Mouse (Mus musculus) kidney, postnatal 4 days (tissue): ENCODE results near the gene Lonp2.
A peak's percentile ranks its signal among the peaks of the same experiment; 100 is the strongest.

ENCODE experiments used
- DNase-seq, 2 experiments: peaks; one replicate each; pipeline ENCODE4 v3.0.0; 2021; ENCODE audit warnings: mixed read lengths in 2 of 2

Lonp2 gene

GRCm38 (mm10) chr8:86623911-86624731 is at the start of gene Lonp2:
Gene Lonp2, plus strand, starts transcription at chr8:86624043.
- peak; percentile 99 for DNase-seq

GRCm38 (mm10) chr8:86577547-86577946 is 46.3 kb upstream of the Lonp2 start:
- peak in 1 of 2 experiments; percentile 14 for DNase-seq

GRCm38 (mm10) chr8:86578076-86578475 is 45.8 kb upstream of the Lonp2 start:
- peak; percentile 55 to 70 for DNase-seq

GRCm38 (mm10) chr8:86578693-86579092 is 45.1 kb upstream of the Lonp2 start:
- DNase-seq, result peak in 1 of 2 experiments; percentile 14

- DNase-seq, result no peak
These were observed 43.4 kb upstream of the Lonp2 start, which contains the start of gene Abcc12 for GRCm38 (mm10) chr8:86580458-86580857. Gene Abcc12, minus strand, starts transcription at chr8:86580686.

GRCm38 (mm10) chr8:86581921-86582331 is 41.9 kb upstream of the Lonp2 start:
- DNase-seq, result peak in 1 of 2 experiments; percentile 14

- peak; percentile 90 to 92 for DNase-seq
These were observed 38.7 kb upstream of the Lonp2 start for GRCm38 (mm10) chr8:86585118-86585517.

- peak; percentile 84 to 89 for DNase-seq
These were observed 38.3 kb upstream of the Lonp2 start for GRCm38 (mm10) chr8:86585532-86585931.

GRCm38 (mm10) chr8:86586058-86586457 is 37.8 kb upstream of the Lonp2 start:
- DNase-seq, result no peak

- DNase-seq, result peak in 1 of 2 experiments; percentile 27
These were observed 37.2 kb upstream of the Lonp2 start for GRCm38 (mm10) chr8:86586642-86587041.

GRCm38 (mm10) chr8:86588338-86588737 is 35.5 kb upstream of the Lonp2 start:
- no peak for DNase-seq

GRCm38 (mm10) chr8:86593099-86593498 is 30.7 kb upstream of the Lonp2 start:
- no peak for DNase-seq

- DNase-seq, result peak in 1 of 2 experiments; percentile 20
These were observed 29.6 kb upstream of the Lonp2 start for GRCm38 (mm10) chr8:86594159-86594796.

GRCm38 (mm10) chr8:86595671-86596070 is 28.2 kb upstream of the Lonp2 start:
- no peak for DNase-seq

- peak in 1 of 2 experiments; percentile 37 for DNase-seq
These were observed 26.2 kb upstream of the Lonp2 start for GRCm38 (mm10) chr8:86597681-86598080.

GRCm38 (mm10) chr8:86599299-86599698 is 24.5 kb upstream of the Lonp2 start:
- no peak for DNase-seq

GRCm38 (mm10) chr8:86600311-86600710 is 23.5 kb upstream of the Lonp2 start:
- no peak for DNase-seq

- no peak for DNase-seq
These were observed 20.7 kb upstream of the Lonp2 start for GRCm38 (mm10) chr8:86603174-86603573.

GRCm38 (mm10) chr8:86604676-86605075 is 19.2 kb upstream of the Lonp2 start:
- no peak for DNase-seq

- no peak for DNase-seq
These were observed 10.0 kb upstream of the Lonp2 start for GRCm38 (mm10) chr8:86613798-86614197.

- DNase-seq, result no peak
These were observed 8.6 kb upstream of the Lonp2 start for GRCm38 (mm10) chr8:86615095-86615769.

- no peak for DNase-seq
These were observed 6.0 kb upstream of the Lonp2 start for GRCm38 (mm10) chr8:86617759-86618387.

- no peak for DNase-seq
These were observed 312 bp upstream of the Lonp2 start for GRCm38 (mm10) chr8:86623551-86623910.
